Mouse (Mus musculus): ENCODE measurements at regions not wholly inside any gene's neighbourhood (a gene's known extent, or its start where the extent isn't known, plus 50 kb on each side); places are given as distances from the start of the nearest gene placed in this dataset.

DNA sequence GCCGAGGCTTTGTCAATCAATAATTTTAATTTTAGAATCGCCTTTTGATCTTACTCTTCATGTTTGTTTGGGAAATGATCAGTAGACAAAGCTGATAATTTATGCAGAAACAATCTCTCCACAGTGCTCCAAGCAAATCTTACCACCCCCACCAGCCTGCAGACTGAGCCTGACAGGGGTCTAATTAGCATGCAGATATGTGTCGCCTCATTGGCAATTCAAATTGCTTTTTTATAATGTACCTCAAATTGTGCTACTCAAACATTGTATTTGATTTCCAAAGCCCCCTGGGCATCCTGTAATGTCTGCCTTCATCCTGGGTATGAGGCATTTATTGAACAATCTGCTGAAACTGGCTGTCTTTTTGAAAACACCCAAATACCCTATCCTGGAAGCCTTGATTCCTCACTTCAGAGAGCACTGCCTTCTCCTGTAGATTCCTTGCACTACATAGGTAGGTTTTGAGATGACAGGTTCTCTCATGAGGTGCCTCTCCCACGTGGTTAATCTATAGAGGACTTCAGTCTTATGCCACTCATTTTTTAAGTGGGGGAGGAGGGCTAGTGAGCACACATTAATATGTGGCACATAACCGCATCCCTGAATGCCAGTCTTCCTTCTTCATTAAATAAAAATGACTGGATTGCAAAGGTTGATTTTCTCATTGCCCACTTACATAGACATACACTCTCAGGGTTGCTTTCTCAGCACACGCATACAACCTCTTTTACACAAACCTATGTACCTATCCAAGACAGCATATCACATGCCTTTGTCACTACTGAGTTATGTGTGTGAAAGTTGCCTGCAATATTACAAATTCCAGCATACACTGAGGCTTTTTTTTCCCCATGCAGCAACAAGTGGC, 954.3 kb upstream of the Gm8797 start:
- no peak for TF ChIP-seq CTCF (IDR thresholded peaks at IDR 0.05; ENCODE audit: borderline replicate concordance, insufficient read depth, low read depth, low read length)
- no peak for TF ChIP-seq POLR2A (IDR thresholded peaks at IDR 0.05; ENCODE audit: borderline replicate concordance, insufficient read depth, low read length)

Measured in cerebellum, adult 2 months (tissue).